Mouse (Mus musculus): ENCODE results near the gene Apobec2. TPM values are rescaled to one million over a fixed set of nuclear protein-coding genes. Genes with fewer than 3 reads are reported as not detected.

Gene Apobec2
- polyA plus RNA-seq, 1 experiment = not detected

- Histone ChIP-seq H3K9me3 (ENCODE audit: control insufficient read depth, low read length) (no peaks in the 10 kb centered on the region), H3K4me3 (replicated peaks) (no peak overlapping the region), H3K4me1 (ENCODE audit: control insufficient read depth) (no peaks in the 10 kb centered on the region), H3K27me3 (ENCODE audit: control insufficient read depth) (no peaks in the 10 kb centered on the region), H3K36me3 (ENCODE audit: control insufficient read depth) (no peaks in the 10 kb centered on the region)
- TF ChIP-seq TAL1 (IDR thresholded peaks at IDR 0.05; ENCODE audit: low read length) (no peak), GATA1 (IDR thresholded peaks at IDR 0.05; ENCODE audit: low read length) (no peak)
These were observed 56.6 kb downstream of the Apobec2 start for GRCm38 (mm10) chr17:48376102-48376501.

- H3K4me3 ChIP-seq (replicated peaks) = no peak overlapping the region
- no peaks in the 10 kb centered on the region for H3K27me3 ChIP-seq (ENCODE audit: control insufficient read depth)
- no peaks in the 10 kb centered on the region for H3K9me3 ChIP-seq (ENCODE audit: control insufficient read depth, low read length)
- no peaks in the 10 kb centered on the region for H3K36me3 ChIP-seq (ENCODE audit: control insufficient read depth)
- H3K4me1 ChIP-seq (ENCODE audit: control insufficient read depth) = peaks cover 3% of the 10 kb centered on the region
- TF ChIP-seq TAL1 (IDR thresholded peaks at IDR 0.05; ENCODE audit: low read length) (no peak), GATA1 (IDR thresholded peaks at IDR 0.05; ENCODE audit: low read length) (no peak)
These were observed 59.7 kb downstream of the Apobec2 start for GRCm38 (mm10) chr17:48372987-48373386.

GRCm38 (mm10) chr17:48371621-48372020 lies 61.1 kb downstream of the Apobec2 start:
- no peak for TF ChIP-seq TAL1 (IDR thresholded peaks at IDR 0.05; ENCODE audit: low read length)
- TF ChIP-seq GATA1 (IDR thresholded peaks at IDR 0.05; ENCODE audit: low read length) = no peak
- H3K4me1 ChIP-seq (ENCODE audit: control insufficient read depth) = peaks cover 3% of the 10 kb centered on the region
- H3K9me3 ChIP-seq (ENCODE audit: control insufficient read depth, low read length) = no peaks in the 10 kb centered on the region
- H3K27me3 ChIP-seq (ENCODE audit: control insufficient read depth) = no peaks in the 10 kb centered on the region
- no peaks in the 10 kb centered on the region for H3K36me3 ChIP-seq (ENCODE audit: control insufficient read depth)
- H3K4me3 ChIP-seq (replicated peaks) = no peak overlapping the region

Other genes starting within 250 kb of the Apobec2 start
- gene Trem1, start 200.2 kb downstream of the Apobec2 start, polyA plus RNA-seq (2012) = not detected in 2 replicates
- not detected in 2 replicates for gene Trem3, start 185.2 kb downstream of the Apobec2 start, polyA plus RNA-seq (2012)
- gene Treml4, start 168.6 kb downstream of the Apobec2 start, polyA plus RNA-seq (2012) = 0.06 and 0.27 TPM in 2 replicates
- 0.50 and 0.74 TPM in 2 replicates for gene Treml2, start 133.4 kb downstream of the Apobec2 start, polyA plus RNA-seq (2012)
- gene B430306N03Rik, start 116.8 kb downstream of the Apobec2 start, polyA plus RNA-seq (2012) = 0.02 TPM in 1 of 2 replicates, not detected in the other
- 0.22 and 0.46 TPM in 2 replicates for gene Trem2, start 86.5 kb downstream of the Apobec2 start, polyA plus RNA-seq (2012)
- gene Treml1, start 73.0 kb downstream of the Apobec2 start, polyA plus RNA-seq (2012) = 0.08 and 0.09 TPM in 2 replicates
- gene Nfya, start 23.0 kb downstream of the Apobec2 start, polyA plus RNA-seq (2012) = 1.3 and 1.7 TPM in 2 replicates
- gene Oard1, start 22.9 kb downstream of the Apobec2 start, polyA plus RNA-seq (2012) = 1.1 and 2.0 TPM in 2 replicates
- 34.5 and 96.9 TPM in 2 replicates for gene Tspo2, start 18.6 kb upstream of the Apobec2 start, polyA plus RNA-seq (2012)
- gene Unc5cl, start 22.0 kb upstream of the Apobec2 start, polyA plus RNA-seq (2012) = 1.5 and 1.6 TPM in 2 replicates

All from erythroblast, embryonic 14.5 days (primary cell).